Mouse (Mus musculus) urinary bladder, postnatal 14 days (tissue): ENCODE results near the gene Smyd2.

Experiments
- DNase-seq: peaks from one replicate; pipeline ENCODE4 v3.0.0; 2021; ENCODE audit warnings: low spot score

The Smyd2 gene

DNA sequence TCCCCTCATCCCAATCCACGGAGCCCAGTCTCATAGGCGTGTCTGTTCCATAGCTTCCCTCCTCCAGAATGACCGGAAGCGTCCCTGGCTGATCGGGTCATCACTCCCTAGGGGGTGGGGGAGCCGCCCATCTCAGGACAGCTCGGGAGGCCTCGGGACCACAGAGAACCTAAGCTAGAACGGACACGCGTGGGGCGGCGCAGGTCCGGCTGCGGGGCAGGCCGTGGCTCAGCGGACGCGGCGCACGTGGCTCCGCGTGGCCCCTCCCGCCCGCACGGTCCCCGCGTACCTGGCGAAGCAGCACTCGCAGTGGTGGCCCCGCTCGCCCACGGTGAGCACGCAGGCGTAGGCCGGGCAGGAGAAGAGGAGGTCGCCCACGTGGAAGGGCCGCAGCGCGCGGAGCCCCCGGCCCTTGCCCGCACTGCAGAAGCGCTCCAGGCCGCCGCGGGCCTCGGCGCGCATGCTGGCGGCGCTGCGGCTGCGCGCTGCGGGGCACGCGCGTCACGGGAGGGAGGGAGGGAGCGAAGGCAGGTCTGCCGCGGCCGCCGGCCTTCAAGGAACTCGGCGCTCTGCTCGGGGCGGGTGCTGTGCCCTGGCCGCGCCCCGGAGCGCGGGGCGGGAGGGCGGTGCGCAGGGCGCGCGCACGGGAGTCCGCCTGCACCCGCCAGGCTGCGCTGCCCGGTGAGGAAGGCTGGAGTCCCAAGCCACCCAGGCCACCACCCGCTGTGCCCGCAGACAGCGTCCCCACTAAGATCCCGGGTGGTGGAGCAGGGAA lies at the start of gene Smyd2:
TSS of gene Smyd2 (minus strand) at position 546 of the 775 bp plus-strand sequence.
- DNase-seq, result peak; percentile 78

DNA sequence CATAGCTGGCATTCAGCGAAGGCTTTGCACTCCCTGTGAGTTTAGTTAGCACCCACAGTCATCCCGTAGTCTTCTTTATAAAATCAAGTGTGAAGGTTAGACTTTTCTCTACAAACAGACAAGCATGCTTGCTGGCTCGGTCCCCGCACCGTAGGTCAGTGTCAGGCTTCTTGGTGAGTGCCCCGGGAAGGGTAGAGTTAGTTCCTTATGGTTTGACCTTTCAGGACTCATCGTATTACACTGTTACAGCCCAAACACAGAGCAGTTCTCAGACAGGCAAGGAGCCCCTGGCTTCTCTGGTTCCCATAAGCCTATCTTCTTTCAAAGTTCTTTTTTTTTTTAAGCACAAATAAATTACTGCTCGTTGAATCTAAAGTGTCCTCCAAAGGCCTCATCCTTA lies 48.2 kb upstream of the Smyd2 start:
- DNase-seq, result no peak

DNA sequence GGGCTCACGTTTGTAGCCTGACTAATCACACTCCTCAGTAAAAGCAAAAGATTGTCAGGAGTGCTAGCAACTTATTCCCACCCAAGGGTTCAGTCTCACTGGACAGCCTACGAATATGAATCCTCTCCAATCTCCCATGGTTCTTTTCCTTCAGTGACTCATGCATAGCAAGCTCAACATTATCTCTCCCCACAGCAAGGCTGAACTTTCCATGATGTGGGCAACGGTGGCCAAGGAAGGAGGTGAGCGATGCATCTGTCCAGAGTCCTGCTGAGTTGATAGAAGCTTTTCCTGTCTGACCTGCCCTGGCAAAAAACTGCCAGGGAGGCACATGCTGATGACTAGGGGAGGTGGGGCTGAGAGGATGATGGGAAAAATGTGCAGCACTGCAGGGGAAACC lies 45.9 kb upstream of the Smyd2 start:
- DNase-seq, result no peak

DNA sequence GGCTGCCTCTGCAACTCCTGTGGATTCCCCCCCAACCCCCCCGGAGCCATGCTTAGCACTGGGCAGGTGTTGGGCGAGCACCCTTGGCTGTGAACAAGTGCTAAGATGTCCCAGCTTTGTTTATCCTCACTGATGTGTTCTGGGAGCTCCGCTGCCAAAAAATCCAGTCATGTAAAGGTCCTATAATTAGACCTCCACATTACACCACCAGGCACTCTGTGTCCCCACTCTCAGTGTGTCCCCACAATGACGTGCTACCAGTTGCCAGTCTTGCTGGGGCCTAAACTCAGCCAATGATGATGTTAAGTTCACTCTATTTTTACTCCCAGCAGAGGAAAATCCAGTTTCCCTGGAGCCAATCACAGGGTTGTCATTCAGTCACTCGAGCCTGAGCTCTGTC lies 38.3 kb upstream of the Smyd2 start:
- no peak for DNase-seq

DNA sequence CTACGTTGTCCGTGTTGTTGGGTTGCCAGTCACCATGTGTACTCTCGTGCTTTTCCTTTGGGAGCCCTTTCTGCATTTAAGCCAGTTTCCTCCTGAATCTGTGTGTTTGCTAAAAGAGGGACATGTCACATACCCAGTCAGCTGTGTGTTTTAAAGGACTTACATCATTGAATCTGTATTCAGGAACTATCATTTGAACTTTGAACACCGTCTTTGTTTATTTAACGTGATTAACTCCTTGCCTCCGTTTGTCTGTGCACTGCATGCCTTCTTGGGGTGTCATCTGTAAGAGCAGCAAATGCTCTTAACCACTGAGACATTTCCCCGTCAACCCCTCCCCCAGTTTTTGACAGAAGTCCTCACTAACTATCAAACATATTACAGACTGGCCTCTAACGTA lies 37.6 kb upstream of the Smyd2 start:
- DNase-seq, result no peak

DNA sequence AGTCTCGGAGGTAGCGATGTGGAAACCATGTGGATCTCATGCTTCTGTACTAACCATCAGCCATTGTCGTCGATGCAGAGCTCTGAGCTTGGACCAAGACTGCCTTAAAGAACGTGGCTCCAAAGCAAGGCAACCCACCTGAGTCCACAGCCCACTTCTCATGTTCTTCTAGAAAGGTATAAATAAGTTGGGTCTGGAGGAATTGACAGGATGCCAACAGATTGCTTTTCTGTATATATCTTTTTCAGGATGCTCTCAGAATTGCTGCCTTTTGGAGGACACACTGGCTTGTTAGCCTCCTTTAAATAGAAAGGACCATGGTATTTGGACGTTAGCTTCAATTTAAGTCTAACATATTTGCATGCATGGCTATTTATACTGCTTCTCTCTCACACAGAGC lies 29.7 kb upstream of the Smyd2 start:
- DNase-seq, result no peak

DNA sequence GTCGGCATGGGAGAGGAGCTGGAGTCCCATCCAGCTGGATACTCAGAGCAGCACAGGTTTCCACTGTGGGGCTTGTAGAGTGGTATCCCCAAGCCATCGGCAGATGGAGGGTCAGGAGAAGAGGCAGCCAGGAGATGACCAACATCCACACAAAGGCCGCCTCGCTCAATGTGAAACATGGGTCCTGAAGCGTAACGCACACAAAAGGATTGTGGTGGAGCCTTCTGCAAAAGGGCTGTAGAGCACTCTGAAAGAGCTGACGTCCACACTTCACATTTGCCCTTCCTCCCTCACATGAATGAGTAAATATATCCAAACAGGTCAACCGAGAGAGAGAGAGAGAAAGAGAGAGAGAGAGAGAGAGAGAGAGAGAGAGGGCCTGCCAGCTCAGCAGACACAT lies 25.2 kb upstream of the Smyd2 start:
- DNase-seq, result no peak

DNA sequence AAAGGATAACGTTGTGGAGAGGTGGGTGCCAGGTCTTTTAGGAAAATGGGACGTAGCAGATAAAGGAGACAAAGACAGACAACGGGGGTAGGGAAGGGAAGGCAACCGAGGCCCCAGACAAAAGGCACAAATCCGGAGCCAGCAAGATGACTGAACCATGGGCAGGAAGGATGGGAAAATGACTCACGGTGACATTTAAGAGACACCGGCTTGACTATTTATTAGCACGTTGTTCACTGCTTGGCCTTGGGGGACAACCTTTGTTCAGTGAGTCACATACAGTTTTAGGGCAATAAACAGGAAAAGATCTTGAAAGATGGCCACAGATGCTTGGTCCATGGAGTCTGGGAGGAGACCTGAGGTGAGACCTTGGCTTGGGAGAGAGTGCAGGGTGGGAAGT lies 24.0 kb upstream of the Smyd2 start:
- DNase-seq, result no peak

DNA sequence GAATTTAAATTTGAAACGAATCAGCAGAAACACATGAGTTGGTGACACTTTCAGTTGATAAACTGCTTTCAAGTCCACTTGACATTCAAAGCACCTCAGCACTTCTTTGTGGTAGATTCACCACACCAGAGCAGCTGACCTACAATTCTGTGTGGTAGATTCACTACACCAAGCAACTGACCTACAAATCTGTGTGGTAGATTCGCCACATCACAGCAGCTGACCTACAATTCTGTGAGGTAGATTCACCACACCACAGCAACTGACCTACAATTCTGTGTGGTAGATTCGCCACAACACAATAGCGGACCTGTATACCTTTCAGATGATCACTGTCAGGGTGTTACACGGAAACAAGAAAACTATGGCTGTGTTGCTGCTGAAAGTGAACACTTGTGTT lies 19.6 kb upstream of the Smyd2 start:
- no peak for DNase-seq

DNA sequence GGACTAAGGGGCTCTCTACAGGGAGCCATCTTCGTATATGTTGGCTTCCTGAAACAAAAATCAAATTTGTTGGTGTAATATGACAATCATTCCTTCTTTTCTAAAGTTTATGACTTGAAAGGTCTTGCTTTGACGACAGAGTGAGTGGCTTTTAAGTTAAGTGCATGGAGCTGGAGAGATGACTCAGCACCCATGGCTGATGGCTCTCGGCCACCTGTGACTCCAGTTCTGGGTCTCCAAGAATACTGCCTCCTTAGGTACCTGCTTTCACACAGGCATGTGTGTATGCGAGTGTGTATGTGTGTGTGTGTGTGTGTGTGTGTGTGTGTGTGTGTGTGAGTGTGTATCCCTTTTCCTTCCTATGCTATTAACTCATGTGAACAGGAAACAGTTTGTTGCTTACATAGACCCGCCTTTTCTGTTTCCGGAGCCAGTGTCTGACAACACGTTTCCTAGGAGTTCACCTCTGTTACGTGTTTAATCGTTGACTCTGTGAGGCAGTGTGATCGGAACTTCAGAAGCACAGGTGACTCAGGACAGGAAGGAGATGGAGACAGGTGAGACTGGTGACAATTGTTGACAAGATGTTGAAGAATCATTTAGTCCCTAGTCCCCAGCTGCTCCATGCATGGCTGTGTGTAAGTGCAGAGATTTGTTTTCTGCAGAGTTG lies 14.4 kb upstream of the Smyd2 start:
- DNase-seq, result no peak

DNA sequence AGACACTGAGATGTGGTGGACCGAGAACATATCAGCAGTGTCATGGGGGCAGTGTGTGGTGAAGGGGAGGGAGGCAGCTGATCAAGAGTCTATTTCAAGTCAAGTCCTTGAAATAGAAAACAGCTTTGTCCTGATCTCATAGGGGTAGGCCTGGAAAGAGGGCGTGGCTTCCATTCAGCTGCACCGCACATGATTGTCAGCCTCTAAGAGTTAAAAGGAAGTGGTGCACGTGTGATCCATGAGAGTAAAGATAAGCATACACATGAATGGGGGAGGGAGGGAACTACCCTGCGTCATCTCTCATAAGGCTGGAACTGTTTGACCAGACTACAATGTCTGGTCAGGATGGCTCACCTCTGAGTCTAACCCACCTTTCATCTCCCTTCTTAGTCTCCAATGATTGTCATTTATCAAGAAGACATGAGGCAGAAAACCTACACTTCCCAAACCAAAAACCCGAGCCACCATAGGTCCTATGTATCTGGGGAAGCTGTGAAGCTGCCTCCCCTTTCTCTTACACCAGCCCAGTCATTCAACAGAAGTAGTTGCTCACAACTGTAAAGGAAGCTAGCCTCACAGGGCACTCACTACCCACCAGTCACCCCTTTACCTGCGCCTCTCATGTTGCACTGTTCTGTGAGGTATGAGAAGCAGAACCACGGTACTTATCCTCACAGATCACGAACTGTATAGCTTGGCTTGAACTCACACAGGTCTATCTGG lies 11.5 kb upstream of the Smyd2 start:
- DNase-seq, result no peak

DNA sequence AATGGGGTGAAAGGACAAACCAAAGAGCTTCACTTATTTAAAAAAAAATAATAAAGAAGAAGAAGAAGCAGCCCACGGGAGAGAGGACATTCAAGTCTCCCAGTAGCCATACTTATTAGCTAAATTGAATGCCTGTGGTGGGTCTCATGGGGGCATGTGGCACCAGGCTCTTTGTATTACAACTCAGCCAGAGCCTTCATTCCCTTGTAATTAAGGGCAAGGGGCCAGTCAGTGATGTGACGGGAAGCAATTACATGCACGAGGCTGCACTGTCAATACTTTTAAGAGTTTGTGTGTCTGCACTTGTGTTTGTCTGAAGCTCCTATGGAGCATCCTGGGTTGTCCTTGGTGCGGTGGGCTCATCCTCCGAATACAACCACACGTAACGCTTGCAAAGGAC lies 10.8 kb upstream of the Smyd2 start:
- DNase-seq, result no peak

DNA sequence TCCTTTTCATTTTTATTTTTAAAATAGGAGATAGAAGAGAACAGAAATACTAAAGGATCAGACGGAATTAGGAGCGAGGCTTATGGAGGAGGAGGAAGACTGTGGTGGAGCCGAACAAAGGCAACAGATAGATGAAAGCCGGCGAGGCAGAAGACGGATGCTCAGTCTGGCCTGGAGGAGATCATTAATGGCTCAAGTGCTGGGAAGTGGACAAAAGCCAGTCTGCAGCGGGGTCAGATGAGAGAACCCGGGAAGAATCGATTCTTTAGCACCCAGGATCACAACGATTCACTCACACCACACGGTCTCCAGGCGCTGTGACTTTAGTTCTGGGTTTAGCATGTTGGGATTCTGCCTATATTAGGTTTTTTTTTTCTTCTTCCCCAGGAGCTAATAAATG lies 10.0 kb upstream of the Smyd2 start:
- no peak for DNase-seq

DNA sequence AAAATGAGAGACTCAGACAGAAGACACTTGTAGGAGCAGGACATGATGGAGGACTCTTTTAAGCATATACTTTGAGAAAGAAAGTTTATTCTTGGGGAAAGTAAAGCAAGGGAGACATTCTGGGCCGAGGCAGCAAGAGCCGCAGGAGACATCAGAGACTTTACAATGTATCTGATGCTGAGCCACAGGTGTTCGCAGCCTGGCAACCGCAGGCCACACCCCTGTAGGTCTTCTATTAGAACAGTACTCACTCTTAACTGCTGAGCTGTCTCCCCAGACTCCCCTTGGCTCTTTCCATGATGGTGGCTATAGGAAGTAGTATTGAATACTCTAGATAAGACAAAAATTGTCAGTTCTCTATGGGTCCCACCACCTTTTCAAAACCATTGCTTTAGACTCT lies 7.7 kb upstream of the Smyd2 start:
- DNase-seq, result no peak

DNA sequence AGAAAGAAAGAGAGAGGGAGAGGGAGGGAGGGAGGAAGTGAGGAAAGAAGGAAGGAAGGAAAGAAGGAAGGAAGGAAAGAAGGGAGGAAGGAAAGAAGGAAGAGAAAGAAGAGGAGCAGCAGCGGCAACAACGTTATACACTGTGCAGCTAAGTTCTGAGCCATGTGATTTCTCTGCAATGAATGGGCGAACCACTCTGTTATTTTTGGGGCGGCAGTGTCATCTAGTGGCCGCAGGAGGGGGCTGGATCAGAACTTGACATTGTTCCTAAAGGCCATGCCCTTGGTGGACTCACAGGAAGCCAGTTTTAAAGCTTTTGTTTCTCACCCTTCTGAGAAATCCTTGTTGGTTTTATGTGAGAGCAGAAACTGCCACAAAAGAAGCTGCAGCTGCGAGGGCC lies 5.5 kb upstream of the Smyd2 start:
- DNase-seq, result peak; percentile 56

DNA sequence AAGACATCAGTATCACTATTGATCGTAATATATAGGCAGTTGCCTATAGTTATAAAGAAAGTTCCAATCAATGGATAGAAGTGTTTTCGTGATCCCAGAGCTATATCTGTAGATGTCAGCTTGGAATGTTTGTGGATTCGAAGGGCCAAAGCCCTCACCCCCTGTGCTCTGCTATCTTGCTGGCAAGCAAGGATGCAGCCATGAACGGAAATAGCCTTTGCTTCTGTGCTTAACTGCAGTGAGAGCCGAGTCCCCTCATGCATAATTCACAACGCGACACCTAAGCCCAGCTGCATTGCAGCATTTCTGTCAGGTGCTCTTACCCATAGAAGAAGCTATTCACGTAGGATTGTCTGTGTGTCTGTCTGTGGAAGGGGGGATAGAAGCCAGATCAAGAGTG lies 4.1 kb upstream of the Smyd2 start:
- DNase-seq, result no peak

DNA sequence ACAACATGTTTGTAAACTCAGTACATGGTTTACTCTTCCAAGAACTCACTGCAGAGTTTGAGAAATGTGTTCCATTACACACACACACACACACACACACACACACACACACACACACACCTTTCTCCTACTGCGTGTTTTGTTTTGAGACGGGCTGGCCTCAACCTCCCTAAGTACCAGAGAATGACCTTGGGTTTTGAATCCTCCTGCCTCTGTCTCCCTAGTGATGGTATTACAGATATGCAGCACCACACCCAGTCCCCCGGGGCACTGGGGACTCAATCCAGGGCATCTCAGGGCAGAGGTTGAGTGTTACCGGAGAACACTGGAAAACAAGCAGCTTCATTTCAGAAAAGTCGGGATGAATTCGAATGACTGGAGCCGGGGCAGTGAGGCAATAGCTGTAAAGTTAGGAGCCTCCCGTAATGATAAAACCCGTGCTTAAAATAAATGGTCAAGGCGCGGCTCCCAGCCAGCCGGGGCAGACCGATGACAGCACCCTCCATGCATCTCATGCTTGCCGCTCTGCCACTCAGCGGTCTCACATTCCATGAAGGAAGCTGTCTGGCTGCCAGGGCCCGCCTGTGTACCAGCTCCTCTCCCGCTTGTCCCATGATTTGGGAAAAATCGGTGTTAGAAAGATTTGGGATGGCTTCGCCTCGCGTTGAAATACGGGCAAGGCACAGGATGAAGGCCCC lies 1.9 kb upstream of the Smyd2 start:
- no peak for DNase-seq

DNA sequence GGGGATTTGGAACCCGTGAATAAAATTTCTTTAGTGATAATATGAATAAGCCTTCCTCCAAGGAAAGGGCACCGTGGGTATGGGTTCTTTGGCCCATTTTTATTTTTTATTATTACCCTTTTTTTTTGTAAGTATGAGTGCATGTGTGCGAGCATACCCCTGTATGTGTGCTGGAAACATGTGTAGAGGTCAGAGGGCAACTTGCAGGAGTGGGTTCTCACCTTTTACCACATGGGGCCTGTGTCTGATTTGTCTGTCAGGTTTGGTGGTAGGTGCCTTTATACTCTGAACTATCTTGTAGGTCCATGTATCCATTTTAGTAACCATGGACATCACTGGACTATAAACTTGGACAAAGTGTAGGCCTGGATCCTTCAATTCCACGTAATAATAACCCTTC lies 994 bp upstream of the Smyd2 start:
- no peak for DNase-seq

DNA sequence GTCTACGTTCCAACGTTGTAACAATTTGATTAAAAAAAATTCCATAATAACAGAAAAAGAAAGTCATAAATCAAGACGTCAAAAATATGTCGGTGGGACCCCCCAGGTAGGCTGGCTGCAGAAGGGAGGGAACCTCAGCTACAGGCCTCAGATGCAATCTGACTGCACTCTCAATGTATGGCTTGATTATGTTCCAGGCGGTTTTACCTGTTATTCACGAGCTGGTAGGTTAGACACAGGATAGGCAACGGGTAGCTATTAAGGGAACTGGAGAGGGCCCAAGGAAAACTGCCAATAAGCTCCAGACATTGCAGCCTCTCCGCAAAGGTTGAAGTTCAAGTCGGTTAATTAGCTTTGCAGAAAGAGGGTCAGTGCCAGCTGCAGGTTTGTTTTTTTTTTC lies 558 bp upstream of the Smyd2 start:
- DNase-seq, result no peak

DNA sequence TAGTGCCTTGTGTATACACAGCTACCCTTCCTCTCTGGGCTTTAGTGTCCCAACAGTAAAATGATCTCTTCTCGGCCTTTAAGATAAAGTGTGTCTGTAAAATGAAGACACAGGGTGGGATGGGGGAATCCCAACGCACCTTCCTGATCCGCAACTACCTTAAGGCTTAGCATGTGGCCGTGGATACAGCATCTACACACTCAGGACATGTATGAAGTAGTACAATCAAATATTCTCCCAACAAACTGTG lies 670 bp downstream of the Smyd2 start:
- no peak for DNase-seq

DNA sequence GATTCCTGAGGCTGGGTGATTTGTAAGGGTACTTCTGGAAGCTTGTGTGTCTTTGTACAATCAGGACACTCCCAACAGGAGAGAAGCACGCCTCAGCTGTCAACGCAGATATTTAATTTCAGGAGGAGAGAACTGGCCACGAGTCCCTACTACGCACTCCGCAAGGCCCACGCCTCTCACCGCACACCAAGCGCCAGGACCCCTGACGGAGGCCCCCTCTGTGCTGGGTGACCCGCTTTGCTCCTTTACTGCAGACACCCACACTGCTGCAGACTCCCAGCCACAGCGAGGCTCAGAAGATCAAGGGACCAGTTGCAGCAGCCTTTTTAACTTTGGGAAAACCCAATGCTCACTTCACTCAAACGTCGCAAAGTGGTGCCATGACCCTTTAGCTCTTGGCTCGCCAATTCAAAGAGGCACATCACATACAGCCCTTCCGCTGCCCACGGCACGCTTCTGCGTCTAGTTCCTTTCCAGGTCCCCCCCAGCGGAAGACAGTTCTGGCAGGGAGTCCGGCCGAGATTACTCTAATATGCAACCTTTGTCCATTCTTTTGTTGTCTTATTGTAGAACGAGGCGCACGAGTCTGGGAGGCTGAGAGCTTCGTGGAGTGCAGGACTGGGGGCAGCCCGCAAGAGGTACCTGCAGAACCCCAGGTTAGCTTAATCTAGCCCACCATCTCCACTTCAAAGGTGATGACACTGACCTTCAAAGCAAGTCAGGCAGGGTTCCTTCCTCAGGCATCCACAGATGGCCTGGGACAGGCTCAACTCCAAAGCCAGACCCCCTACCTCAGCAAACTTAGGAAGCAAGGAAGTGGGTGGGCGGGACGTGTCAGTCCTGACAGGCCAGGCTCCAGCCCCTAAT lies 1.2 kb downstream of the Smyd2 start:
- DNase-seq, result no peak

DNA sequence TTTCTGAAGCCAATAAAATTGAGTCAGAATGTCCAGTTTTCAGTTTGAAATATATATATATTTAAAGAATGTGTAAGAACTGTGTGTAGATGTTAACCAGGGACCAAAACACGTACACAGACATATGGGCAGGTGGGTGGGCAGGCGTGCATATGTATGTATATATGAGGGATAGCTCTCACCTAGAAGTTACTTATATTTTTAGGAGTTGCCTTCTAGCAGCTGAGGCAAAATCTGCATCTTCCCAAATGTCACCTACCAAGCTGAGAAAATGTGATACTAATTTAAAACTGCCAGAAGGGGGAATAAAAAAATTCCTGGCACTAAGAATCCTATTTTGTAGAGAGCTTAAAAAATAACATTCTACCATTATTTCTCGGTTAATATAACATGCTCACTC lies 2.4 kb downstream of the Smyd2 start:
- no peak for DNase-seq
